Mouse (Mus musculus) left cerebral cortex, adult 18-20 months (tissue): ENCODE measurements at regions not wholly inside any gene's neighbourhood (a gene's known extent, or its start where the extent isn't known, plus 50 kb on each side); places are given as distances from the start of the nearest gene placed in this dataset.
"Not testable (repeated sequence)": the region's sequence is repeated elsewhere in the genome, so short reads cannot be mapped to it uniquely, and the experiment has no call there.

Experiments
- DNase-seq, 2 experiments: peaks; one replicate each; pipeline ENCODE4 v3.0.0; 2021 to 2022; ENCODE audit warnings: low spot score in 2 of 2, mixed read lengths in 1 of 2

DNA sequence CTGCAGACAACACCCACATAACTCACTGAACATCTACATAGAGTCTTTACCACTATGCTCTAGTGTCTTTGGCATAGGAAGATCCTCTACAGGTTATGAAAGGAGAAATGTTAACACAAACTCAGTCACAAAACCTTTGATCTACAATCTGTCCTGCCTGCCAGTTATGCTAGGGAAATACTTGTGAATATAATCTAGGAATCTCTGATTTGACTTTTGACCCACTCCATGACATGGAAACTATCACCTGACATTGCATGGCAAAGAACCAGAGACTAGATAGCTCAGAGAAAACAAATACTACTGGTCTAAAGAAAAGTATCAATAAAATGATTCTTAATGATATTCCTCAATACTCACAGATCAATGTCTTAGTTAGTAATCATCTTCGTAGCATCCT, 524.3 kb upstream of the Kif18a start:
- DNase-seq: no peak

DNA sequence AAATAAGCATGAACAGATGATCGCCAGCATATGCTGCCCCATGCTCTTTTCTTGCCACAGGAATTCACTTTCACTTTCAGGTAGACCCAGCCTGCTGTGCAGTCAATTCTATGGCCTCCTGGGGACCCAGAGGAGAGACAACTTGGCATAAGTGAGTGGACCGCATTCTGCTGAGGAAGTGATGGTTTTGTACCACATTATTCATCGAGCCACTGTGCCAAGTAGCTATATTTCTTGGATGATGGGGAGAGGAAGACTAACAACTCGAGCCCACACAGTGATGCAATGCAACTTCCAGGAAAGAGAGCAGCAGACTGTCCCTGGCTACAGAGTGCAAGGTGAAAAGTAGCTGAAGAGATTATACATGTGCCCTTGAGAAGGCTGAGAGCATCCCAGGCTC, 515.8 kb upstream of the Kif18a start:
- DNase-seq: peak; percentile 14 to 17

- DNase-seq: no peak
Observed at GRCm38 (mm10) chr2:108766461-108766860, 514.1 kb upstream of the Kif18a start.

GRCm38 (mm10) chr2:108770383-108770782, 510.2 kb upstream of the Kif18a start:
- DNase-seq: no peak

DNA sequence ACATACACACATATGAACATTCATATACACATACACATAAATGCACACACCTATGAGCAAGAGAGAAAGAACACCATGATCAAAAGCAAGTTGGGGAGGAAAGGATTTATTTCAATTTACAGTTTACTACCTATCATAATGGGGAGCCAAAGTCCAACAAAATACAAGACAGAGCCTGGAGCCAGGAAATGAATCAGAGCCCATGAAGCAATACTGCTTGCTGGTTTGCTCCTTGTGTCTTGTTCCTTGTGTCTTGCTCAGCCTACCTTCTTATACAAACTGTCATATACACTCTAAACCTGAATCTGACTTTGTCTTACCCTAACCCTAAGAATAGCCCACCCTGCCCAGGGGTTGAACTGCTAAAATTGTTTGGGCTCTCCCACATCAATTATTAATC, 497.1 kb upstream of the Kif18a start:
- DNase-seq: no peak

- peak; percentile 30 to 52 for DNase-seq
Observed at GRCm38 (mm10) chr2:108785161-108785957, 495.2 kb upstream of the Kif18a start.

- DNase-seq: peak; percentile 22 to 29
Observed at GRCm38 (mm10) chr2:108789166-108789565, 491.4 kb upstream of the Kif18a start.

DNA sequence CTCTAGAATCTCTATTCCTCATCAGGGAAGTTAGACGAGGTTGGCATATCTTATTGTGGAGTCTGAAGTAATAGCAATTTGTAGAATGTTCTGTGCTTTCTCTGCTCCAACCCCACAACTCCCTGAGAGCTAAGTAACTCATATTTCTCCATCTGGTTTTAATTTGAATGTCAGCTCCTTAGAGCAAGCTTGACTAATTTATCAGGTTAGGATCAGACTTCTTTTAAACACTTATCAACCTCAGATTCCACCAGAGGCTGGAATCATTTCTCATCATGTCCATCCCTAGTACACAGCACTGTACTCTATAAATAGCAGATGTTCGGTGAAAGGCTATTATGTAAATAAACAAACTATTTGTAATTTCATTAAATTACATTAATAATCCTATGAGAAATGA, 485.4 kb upstream of the Kif18a start:
- DNase-seq: no peak

- no peak for DNase-seq
Observed at GRCm38 (mm10) chr2:108796816-108797581, 483.5 kb upstream of the Kif18a start.

DNA sequence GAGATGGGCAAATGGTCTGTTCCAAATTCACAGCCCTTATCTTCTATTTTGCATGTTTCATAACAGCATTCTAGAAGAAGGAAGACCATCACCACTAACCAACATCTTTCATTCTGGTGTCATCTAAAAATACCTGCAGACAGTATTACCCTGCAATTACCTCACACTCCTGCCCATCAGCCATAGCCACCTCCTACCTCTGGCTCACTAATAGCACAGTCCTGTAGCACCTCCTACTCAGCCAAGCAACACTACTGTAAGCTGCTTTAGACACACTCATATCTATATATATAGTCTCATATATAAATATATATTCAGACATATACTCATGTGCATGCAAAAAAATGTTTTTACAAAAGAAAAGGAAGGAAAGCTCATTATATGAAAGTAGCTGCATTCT, 468.2 kb upstream of the Kif18a start:
- DNase-seq: peak in 1 of 2 experiments; percentile 24

DNA sequence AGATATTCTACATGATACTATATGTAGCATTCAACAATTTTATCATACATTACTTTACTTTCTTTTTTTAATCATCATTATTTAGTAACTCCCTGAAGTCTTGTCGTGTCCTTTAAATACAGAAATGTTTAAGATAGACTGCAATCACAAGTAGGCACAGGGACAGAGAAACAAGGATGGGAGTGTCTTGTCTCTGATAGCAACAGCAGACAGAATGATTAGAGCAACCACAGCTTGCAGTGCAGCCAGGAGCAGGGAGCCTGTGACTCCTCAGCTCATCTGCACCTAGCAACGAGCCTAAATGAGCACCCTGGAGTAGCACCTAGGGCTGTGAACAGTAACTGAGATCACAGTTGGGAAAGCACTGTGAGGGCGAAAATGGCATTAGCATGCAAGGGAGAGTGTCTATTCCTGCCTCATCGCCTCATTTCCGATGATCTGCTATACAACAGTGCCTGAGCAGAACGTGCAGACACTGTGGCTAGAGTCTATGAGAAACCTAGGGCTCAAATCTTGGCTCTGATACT, 467.4 kb upstream of the Kif18a start:
- peak; percentile 5 to 27 for DNase-seq

- DNase-seq: no peak
Observed at GRCm38 (mm10) chr2:108816579-108816978, 464.0 kb upstream of the Kif18a start.

- DNase-seq: no peak
Observed at GRCm38 (mm10) chr2:108824025-108824424, 456.5 kb upstream of the Kif18a start.

- DNase-seq: peak; percentile 9 to 46
Observed at GRCm38 (mm10) chr2:108825981-108826380, 454.6 kb upstream of the Kif18a start.

DNA sequence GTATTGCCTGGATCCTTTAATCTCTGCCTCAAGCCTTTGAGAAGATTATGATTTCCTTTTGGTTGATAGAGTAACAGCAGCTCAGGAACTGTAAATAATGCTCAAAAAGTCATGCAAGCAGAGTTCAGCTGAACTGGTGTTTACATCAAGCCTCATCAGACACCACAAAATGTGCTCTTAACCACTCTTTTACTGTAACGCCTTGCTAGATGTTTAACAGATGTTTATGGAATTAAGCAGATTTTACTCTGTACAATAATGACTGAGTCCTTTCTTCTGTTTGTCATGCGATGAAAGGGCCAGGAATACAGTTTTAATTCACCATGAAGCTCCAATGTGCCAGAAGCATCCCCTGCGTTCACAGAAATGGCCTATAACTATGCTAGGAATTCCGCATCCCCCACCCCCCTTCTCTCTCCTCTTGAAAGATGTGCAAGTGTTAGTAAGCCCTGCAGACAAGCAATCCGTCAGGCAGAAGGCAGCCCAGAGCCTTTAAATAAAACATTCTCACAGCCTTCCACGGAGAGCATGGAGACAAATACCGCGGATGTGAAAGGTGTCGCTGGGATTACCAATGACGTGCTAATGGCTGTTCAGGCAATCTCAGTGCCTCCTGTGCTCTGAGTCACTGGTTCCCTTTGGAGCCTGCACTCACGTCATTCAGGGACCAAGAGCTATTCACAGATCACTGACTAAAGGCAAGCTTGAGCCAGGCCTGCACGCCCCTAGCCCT, 453.3 kb upstream of the Kif18a start:
- peak in 1 of 2 experiments; percentile 1 for DNase-seq

DNA sequence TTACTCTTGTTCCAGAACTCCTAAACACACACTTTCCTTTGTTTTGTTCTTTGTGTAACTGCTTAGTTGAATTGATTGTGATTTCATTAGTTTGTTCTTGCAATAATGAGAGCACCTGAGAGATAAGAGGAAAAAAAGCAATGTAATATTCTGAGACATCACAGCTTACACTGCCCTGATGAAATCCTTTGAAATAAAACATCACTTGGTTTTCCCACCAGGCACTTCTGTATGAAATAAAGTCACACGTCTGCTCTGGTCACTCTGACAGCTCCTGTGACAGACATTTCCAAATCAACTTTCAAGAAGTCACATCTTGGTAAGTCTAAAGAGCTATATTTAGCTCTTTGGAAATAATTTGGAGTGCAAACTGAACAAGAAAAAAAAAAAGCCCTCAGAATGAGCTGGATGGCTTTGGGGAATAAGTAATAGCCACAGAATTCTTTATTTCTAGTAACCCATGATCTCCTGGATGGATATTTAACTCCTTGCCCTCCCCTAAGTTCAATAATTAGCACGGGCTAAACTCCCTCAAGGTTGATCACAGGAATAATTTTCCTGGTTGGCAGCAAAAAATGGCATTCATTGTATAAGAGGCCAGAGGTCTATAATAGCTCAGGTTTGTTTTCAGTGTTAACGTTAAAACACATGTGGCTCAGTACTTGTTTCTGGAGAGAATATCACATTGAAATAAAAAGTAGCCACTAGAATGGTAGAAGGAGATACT, 452.4 kb upstream of the Kif18a start:
- no peak for DNase-seq

GRCm38 (mm10) chr2:108843855-108844254, 436.7 kb upstream of the Kif18a start:
- DNase-seq: not testable (repeated sequence)

GRCm38 (mm10) chr2:108848051-108848450, 432.5 kb upstream of the Kif18a start:
- no peak for DNase-seq

DNA sequence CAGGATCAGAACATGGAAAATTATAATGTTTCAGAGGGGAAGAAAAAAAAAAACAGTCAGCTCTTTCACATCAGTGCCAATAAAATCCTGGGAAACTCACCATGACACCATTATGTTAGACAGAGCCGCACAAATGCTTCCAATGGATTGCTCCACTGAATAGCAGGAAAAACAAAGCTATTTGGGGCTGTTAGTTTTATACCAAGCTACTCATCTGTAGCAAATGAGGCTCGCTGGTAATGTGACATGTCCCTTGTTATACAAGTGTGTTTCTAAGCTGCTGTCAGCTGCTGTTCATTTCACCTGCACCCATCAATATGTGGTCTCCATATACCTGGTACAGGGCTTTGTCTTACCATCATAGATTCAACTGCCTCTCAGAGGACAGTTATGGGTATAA, 426.1 kb upstream of the Kif18a start:
- no peak for DNase-seq

DNA sequence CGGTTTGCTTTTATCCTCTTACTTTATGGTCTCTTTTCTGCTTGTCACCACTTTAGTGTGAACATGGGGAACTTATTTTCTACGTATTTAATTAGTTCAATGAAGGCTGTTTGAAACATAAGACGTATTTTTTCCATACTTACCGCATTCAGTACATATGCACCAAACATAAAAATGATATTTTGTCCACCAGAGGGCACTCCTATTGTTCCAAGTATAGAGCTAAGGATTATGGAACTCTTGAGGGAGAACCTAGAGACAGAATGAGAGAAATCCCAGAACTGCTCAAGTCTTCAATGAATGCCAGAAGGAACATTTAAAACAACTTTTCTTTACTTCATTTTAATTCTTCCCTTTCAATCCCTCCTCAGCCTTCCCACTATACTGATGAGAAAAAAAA, 403.4 kb upstream of the Kif18a start:
- DNase-seq: no peak

DNA sequence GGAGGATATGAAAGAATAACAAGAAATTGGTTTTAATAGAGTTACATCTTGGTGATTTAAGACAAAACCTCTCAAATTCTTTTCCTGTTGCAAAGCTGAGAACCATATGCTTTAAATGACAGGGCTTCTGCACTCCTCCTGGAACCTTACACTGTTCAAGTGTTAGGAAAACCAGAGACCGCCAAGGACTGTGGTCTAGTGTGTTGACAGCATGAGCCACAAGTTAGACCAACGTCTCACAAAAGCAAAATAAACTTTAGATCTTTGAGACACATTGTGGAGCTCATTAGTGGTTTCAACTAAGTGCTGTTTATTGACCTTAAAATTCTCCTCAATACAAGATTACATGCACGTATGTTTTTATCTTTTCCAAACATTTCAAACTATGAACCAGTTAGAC, 402.9 kb upstream of the Kif18a start:
- DNase-seq: no peak
